Mouse (Mus musculus): ENCODE data around the gene Tnfrsf1a.

DNA sequence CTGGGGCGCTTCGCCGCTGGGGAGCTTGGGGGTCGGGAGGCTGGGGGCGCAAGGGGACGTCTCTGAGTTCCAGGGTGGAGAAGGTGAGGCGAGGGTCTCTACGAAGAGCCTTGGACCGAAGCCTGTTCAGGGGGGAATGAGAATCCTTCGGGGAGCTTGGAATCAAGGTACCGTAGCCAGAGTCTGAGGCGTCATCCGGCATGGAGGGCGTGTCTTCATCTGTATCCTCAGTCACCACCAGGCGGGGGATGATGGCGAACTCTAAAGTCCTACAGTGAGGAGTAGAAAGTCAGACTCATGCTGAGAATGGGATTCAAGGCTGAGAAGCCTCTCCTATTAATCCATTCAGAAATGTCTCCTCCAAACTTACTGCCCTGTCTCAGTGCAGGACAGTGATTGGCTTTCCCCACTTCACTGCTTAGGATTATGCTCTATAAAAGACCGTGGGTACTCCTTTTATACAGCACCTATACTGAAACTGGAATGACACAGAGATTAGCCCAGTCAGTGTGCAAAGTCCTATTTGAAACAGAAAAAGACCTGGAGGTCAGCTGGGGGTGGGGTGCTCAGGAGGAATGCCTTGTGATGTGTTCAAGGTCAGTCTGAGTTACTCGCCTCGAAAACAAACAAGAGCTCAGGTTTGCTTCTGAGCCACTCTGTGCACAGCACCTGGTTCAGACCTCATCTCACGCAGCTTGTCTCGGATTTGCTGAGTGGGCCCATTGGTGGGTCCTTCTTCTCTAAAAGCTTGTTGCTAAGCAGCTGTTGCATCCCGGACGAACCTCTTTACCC lies 14.5 kb downstream of the Tnfrsf1a start:
- TF ChIP-seq CTCF (IDR thresholded peaks at IDR 0.05; ENCODE audit: low read depth) = 0 out of 2 replicates have a peak, but pooled peaks have one; percentile 20
- TF ChIP-seq EP300 (IDR thresholded peaks at IDR 0.05; ENCODE audit: low read depth) = no peak

Measured in liver, postnatal 0 days (tissue).